Mouse (Mus musculus) heart, postnatal 0 days (tissue): Measurements from ENCODE around the gene Ctsk. TPM values are rescaled to one million over a fixed set of nuclear protein-coding genes. Genes with fewer than 3 reads are reported as not detected.

ENCODE experiments used
- ATAC-seq: fragments of 200-750 bp; cut with Nextera tagmentation; 2 replicates; pipeline ENCODE4 v1.8.0; 2017; ENCODE audit warnings: low read depth, moderate number of reproducible peaks, moderate library complexity; ENCODE audit not compliant: insufficient read depth
- DNase-seq: peaks from one replicate; pipeline ENCODE4 v3.0.0-alpha.2; 2016; ENCODE audit warnings: low spot score
- H3K27ac ChIP-seq: fragments of 300-500 bp; sonication (generic); 2 replicates; pipeline ENCODE4 v1.5.1; 2014; ENCODE audit warnings: low read depth, mild to moderate bottlenecking
- H3K27me3 ChIP-seq: fragments of 300-500 bp; sonication (generic); 2 replicates; pipeline ENCODE4 v1.6.1; 2014; ENCODE audit warnings: low read length, mixed read lengths; ENCODE audit not compliant: control insufficient read depth, insufficient read depth
- H3K36me3 ChIP-seq: fragments of 300-500 bp; sonication (generic); replicated peaks from 2 replicates; pipeline ENCODE4 v1.6.1; 2014; ENCODE audit warnings: low read length, mixed read lengths; ENCODE audit not compliant: control insufficient read depth, insufficient read depth
- H3K4me1 ChIP-seq: fragments of 300-500 bp; sonication (generic); 2 replicates; pipeline ENCODE4 v1.6.1; 2014; ENCODE audit warnings: antibody characterized with exemption; ENCODE audit not compliant: control insufficient read depth, insufficient read depth
- H3K4me2 ChIP-seq: fragments of 300-500 bp; sonication (generic); 2 replicates; pipeline ENCODE4 v1.6.1; 2014; ENCODE audit warnings: low read depth, mild to moderate bottlenecking, low read length, moderate library complexity
- H3K4me3 ChIP-seq: fragments of 300-500 bp; sonication (generic); 2 replicates; pipeline ENCODE4 v1.5.1; 2014; ENCODE audit warnings: low read depth, low read length
- H3K9ac ChIP-seq: fragments of 300-500 bp; sonication (generic); replicated peaks from 2 replicates; pipeline ENCODE4 v1.6.1; 2014; ENCODE audit warnings: low read depth, low read length, mixed read lengths
- H3K9me3 ChIP-seq: fragments of 300-500 bp; sonication (generic); replicated peaks from 2 replicates; pipeline ENCODE4 v1.6.1; 2016; ENCODE audit warnings: low read length; ENCODE audit not compliant: control insufficient read depth
- CTCF ChIP-seq: IDR thresholded peaks from 2 replicates; pipeline ENCODE4 v1.5.1; 2016; ENCODE audit warnings: antibody characterized with exemption, control low read depth, low read depth
- EP300 ChIP-seq: IDR thresholded peaks from 2 replicates; pipeline ENCODE4 v1.6.1; 2016; ENCODE audit warnings: antibody characterized with exemption, low read depth
- WGBS: fragments of 180-500 bp; shearing (Covaris S2); extraction: QIAGEN DNeasy Blood & Tissue Kit; methylation state at CpG from one replicate; pipeline ENCODE4 v1.1.7; 2014; 5-methylcytosine and 5-hydroxymethylcytosine counted together
- polyA plus RNA-seq: library from polyadenylated mRNA; unstranded; fragments of >200 nt; fragmentation: Nextera tagmentation; extraction: Ambion mirVana; gene quantifications from 2 replicates; pipeline ENCODE4 v1.2.1, GENCODE M21; 2015
- total RNA-seq: library from RNA; depleted of rRNA; stranded (reverse); fragments of >200 nt; gene quantifications from 2 replicates; pipeline ENCODE4 v1.2.3, GENCODE M21; 2014; ENCODE audit warnings: low replicate concordance

The Ctsk gene
- total and polyA plus RNA-seq, 2 experiments from 2014 or later = 5.4 to 18.9 TPM

GRCm38 (mm10) chr3:95524673-95525072, 25.6 kb downstream of the Ctsk start:
- H3K4me2 ChIP-seq = no peak overlapping the region
- no peaks in the 10 kb centered on the region for H3K36me3 ChIP-seq
- ATAC-seq (no peak), DNase-seq (no peak)
- no peak overlapping the region for H3K27ac ChIP-seq
- TF ChIP-seq CTCF = no peak
- TF ChIP-seq EP300 = no peak
- no peaks in the 10 kb centered on the region for H3K4me1 ChIP-seq
- H3K9me3 ChIP-seq = no peaks in the 10 kb centered on the region
- H3K27me3 ChIP-seq = no peaks in the 10 kb centered on the region
- 64% methylated on average over 2 of the region's 2 CpGs for WGBS
- H3K9ac ChIP-seq = no peak overlapping the region
- H3K4me3 ChIP-seq = no peak overlapping the region

- ATAC-seq = no peak
Measured at GRCm38 (mm10) chr3:95526111-95526510, 27.1 kb downstream of the Ctsk start.

GRCm38 (mm10) chr3:95526622-95527211, 27.7 kb downstream of the Ctsk start, which contains the start of gene Ctss:
TSS of gene Ctss (plus strand) at chr3:95526786.
- DNase-seq (no peak), ATAC-seq (no peak)
- Histone ChIP-seq H3K36me3 (no peaks in the 10 kb centered on the region), H3K4me2 (no peak within 1 kb of the TSS), H3K27me3 (no peaks in the 10 kb centered on the region), H3K4me3 (no peak within 1 kb of the TSS), H3K9me3 (no peaks in the 10 kb centered on the region), H3K9ac (no peak within 1 kb of the TSS), H3K4me1 (no peaks in the 10 kb centered on the region), H3K27ac (no peak within 1 kb of the TSS)
- TF ChIP-seq CTCF (no peak), EP300 (no peak)
- WGBS = 76% methylated on average over 8 of the region's 8 CpGs

More at GRCm38 (mm10) chr3:95526111-95526510, 27.1 kb downstream of the Ctsk start:
- Histone ChIP-seq H3K4me2 (no peak overlapping the region), H3K27ac (no peak overlapping the region), H3K36me3 (no peaks in the 10 kb centered on the region), H3K4me3 (no peak overlapping the region), H3K9me3 (no peaks in the 10 kb centered on the region), H3K27me3 (no peaks in the 10 kb centered on the region), H3K4me1 (no peaks in the 10 kb centered on the region), H3K9ac (no peak overlapping the region)
- TF ChIP-seq CTCF (no peak), EP300 (no peak)
- no peak for DNase-seq

- no peak for DNase-seq
- Histone ChIP-seq H3K9ac (no peak overlapping the region), H3K27me3 (no peaks in the 10 kb centered on the region), H3K9me3 (no peaks in the 10 kb centered on the region), H3K4me1 (no peaks in the 10 kb centered on the region), H3K36me3 (no peaks in the 10 kb centered on the region), H3K27ac (no peak overlapping the region), H3K4me3 (no peak overlapping the region), H3K4me2 (no peak overlapping the region)
- ATAC-seq = no peak
- WGBS = 80% methylated on average over 6 of the region's 6 CpGs
- TF ChIP-seq CTCF (no peak), EP300 (no peak)
Measured at GRCm38 (mm10) chr3:95529814-95530213, 30.8 kb downstream of the Ctsk start.

GRCm38 (mm10) chr3:95531025-95531424, 32.0 kb downstream of the Ctsk start:
- TF ChIP-seq EP300 (no peak), CTCF (no peak)
- ATAC-seq (no peak), DNase-seq (no peak)
- H3K9me3 ChIP-seq = no peaks in the 10 kb centered on the region
- no peaks in the 10 kb centered on the region for H3K27me3 ChIP-seq
- H3K4me1 ChIP-seq = no peaks in the 10 kb centered on the region
- no peaks in the 10 kb centered on the region for H3K36me3 ChIP-seq
- H3K4me2 ChIP-seq = no peak overlapping the region
- no peak overlapping the region for H3K27ac ChIP-seq
- WGBS = 95% methylated on average over 1 of the region's 1 CpGs
- H3K4me3 ChIP-seq = no peak overlapping the region
- H3K9ac ChIP-seq = no peak overlapping the region

- H3K4me3 ChIP-seq = no peak overlapping the region
- WGBS = 85% methylated on average over 5 of the region's 5 CpGs
- TF ChIP-seq CTCF (no peak), EP300 (no peak)
- H3K9ac ChIP-seq = no peak overlapping the region
- no peak for ATAC-seq
- no peak overlapping the region for H3K4me2 ChIP-seq
- H3K27me3 ChIP-seq = no peaks in the 10 kb centered on the region
- no peaks in the 10 kb centered on the region for H3K9me3 ChIP-seq
- no peak for DNase-seq
- H3K36me3 ChIP-seq = no peaks in the 10 kb centered on the region
- no peaks in the 10 kb centered on the region for H3K4me1 ChIP-seq
- no peak overlapping the region for H3K27ac ChIP-seq
Measured at GRCm38 (mm10) chr3:95533364-95533763, 34.3 kb downstream of the Ctsk start.
